Mouse (Mus musculus): ENCODE results near the gene C3. TPM values are rescaled to one million over a fixed set of nuclear protein-coding genes. Genes with fewer than 3 reads are reported as not detected.

Gene C3
- polyA plus RNA-seq, 1 experiment: 69.4 TPM

DNA sequence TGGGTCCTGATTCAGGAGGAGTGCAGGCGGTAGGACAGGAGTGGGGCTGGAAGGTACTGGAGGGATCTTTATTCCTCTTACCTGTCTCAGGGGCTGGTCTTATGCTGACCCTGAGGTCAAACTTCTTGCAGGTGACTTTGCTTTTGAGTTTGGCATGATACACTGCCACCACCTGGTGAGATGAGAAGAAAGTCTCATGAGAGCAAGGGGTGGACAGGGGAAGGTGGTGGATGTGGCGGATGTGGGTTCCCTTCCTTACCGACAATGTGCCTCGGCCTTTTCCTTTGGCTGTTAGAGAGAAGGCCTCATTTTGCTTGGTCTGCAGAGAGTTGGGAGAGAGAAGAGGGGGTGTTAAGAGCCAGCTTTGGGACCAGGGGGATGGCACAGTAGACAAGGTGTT lies 18.6 kb downstream of the C3 start:
- TF ChIP-seq CTCF (conservative IDR thresholded peaks at IDR 0.05; ENCODE audit: insufficient read depth, insufficient read length, low read depth, low read length) (peak; percentile 53), POLR2A (IDR thresholded peaks at IDR 0.05; ENCODE audit: low read depth, low read length) (no peak)
- no peaks in the 10 kb centered on the region for H3K27me3 ChIP-seq (replicated peaks; ENCODE audit: control insufficient read depth, insufficient read depth, low read length)
- no peak overlapping the region for H3K4me3 ChIP-seq (ENCODE audit: insufficient read depth, low read depth, low read length)
- no peaks in the 10 kb centered on the region for H3K36me3 ChIP-seq (ENCODE audit: control insufficient read depth, insufficient read depth, low read length)
- peak; percentile 36 for DNase-seq
- peaks cover 4% of the 10 kb centered on the region; the same call in 1 of the 2 replicates for H3K4me1 ChIP-seq (ENCODE audit: control insufficient read depth, insufficient read depth, low read length)
- no peak overlapping the region for H3K27ac ChIP-seq (ENCODE audit: insufficient read depth, low read depth, low read length)
- 58% methylated on average over 4 of the region's 4 CpGs for WGBS

DNA sequence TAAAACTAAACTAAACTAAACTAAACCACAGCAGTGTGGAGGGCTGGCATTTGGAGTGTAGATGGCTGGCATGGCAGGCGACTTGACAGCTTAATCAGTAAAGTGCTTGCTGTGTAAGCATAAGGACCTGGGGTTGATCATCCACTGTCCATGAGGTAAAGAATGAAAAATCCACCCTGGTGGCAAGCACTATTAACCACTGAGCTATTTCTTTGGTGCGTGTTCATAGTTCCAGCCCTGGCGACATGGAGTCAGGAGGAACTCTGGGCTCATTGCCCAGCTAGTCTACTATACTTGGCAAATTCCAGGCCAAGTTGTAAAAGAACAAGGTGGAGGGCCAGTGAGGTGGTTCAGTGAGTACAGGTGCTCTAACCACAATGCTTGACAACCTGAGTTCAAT lies 20.0 kb downstream of the C3 start:
- peak; percentile 84 for DNase-seq
- Histone ChIP-seq H3K27me3 (replicated peaks; ENCODE audit: control insufficient read depth, insufficient read depth, low read length) (no peaks in the 10 kb centered on the region), H3K4me1 (ENCODE audit: control insufficient read depth, insufficient read depth, low read length) (peaks cover 4% of the 10 kb centered on the region; the same call in 1 of the 2 replicates), H3K4me3 (ENCODE audit: insufficient read depth, low read depth, low read length) (no peak overlapping the region), H3K27ac (ENCODE audit: insufficient read depth, low read depth, low read length) (no peak overlapping the region), H3K36me3 (ENCODE audit: control insufficient read depth, insufficient read depth, low read length) (no peaks in the 10 kb centered on the region)
- no peak for TF ChIP-seq POLR2A (IDR thresholded peaks at IDR 0.05; ENCODE audit: low read depth, low read length)
- TF ChIP-seq CTCF (conservative IDR thresholded peaks at IDR 0.05; ENCODE audit: insufficient read depth, insufficient read length, low read depth, low read length): no peak
- 43% methylated on average over 3 of the region's 3 CpGs for WGBS

DNA sequence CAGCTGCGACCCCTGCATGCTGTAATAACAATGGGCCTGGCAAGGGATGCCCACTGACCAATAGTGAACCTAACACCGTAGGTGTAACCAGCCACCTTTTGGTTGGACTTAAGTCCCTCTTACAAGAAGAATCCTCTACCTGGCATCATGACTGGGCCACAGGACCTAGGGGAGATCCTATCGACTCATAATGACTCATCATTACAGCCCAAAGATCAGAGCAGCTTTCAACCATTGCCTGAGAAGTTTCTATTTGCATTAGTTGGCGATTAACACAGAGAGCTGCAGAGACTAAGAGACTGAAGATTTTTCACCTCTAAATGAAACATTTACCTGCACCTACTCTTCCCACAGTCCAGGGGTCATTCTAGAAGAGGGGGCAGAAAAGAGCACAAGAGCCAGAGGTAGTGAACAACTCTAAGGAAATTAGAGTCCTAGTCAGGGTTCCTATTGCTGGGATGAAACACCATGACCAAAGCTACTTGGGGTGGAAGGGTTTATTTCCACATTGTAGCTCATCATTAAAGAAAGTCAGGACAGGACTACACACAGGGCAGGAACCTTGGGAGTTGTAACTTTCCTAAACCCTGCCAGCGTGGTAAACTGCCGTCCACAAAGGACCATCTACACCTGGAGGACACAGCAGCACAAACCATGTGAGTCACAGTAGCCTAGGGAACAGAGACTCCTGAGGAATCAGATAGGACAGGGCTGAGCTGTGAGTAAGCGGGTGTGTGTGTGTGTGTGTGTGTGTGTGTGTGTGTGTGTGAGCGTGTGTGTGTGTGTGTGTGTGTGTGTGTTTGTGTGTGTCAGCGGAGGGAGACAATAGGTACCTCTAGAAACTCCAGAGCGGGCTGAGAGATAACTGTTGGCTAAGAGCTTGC lies 25.9 kb downstream of the C3 start:
- no peak for TF ChIP-seq POLR2A (IDR thresholded peaks at IDR 0.05; ENCODE audit: low read depth, low read length)
- TF ChIP-seq CTCF (conservative IDR thresholded peaks at IDR 0.05; ENCODE audit: insufficient read depth, insufficient read length, low read depth, low read length): no peak
- peak; percentile 52 for DNase-seq
- WGBS: 61% methylated on average over 10 of the region's 10 CpGs
- H3K4me1 ChIP-seq (ENCODE audit: control insufficient read depth, insufficient read depth, low read length): peaks cover 3% of the 10 kb centered on the region; the same call in 1 of the 2 replicates
- peak overlapping the region; percentile 42 for H3K27ac ChIP-seq (ENCODE audit: insufficient read depth, low read depth, low read length)
- no peaks in the 10 kb centered on the region for H3K27me3 ChIP-seq (replicated peaks; ENCODE audit: control insufficient read depth, insufficient read depth, low read length)
- H3K36me3 ChIP-seq (ENCODE audit: control insufficient read depth, insufficient read depth, low read length): no peaks in the 10 kb centered on the region
- no peak overlapping the region for H3K4me3 ChIP-seq (ENCODE audit: insufficient read depth, low read depth, low read length)

DNA sequence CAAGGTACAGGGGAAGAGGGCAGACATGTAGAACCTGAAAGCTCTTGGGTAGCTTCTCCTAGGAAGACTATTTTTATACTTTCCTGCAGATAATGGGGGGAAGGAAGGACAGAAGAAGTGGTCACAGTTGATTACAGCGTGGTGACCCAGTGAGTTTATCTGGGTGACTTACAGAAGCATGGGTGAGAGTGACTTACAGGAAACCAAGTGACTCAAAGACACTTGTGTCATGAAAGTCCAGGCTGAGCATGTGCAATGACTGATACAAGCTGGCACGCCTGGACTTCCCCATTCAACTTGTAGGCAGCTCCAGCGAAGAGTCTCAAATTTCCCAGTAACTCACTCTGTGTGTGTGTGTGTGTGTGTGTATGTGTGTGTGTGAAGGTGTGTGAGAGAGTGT lies 29.7 kb downstream of the C3 start:
- no peaks in the 10 kb centered on the region for H3K36me3 ChIP-seq (ENCODE audit: control insufficient read depth, insufficient read depth, low read length)
- no peak for DNase-seq
- no peak overlapping the region for H3K27ac ChIP-seq (ENCODE audit: insufficient read depth, low read depth, low read length)
- H3K4me1 ChIP-seq (ENCODE audit: control insufficient read depth, insufficient read depth, low read length): peaks cover 3% of the 10 kb centered on the region; the same call in 1 of the 2 replicates
- H3K27me3 ChIP-seq (replicated peaks; ENCODE audit: control insufficient read depth, insufficient read depth, low read length): no peaks in the 10 kb centered on the region
- 78% methylated on average over 3 of the region's 3 CpGs for WGBS
- no peak overlapping the region for H3K4me3 ChIP-seq (ENCODE audit: insufficient read depth, low read depth, low read length)
- no peak for TF ChIP-seq POLR2A (IDR thresholded peaks at IDR 0.05; ENCODE audit: low read depth, low read length)
- no peak for TF ChIP-seq CTCF (conservative IDR thresholded peaks at IDR 0.05; ENCODE audit: insufficient read depth, insufficient read length, low read depth, low read length)

DNA sequence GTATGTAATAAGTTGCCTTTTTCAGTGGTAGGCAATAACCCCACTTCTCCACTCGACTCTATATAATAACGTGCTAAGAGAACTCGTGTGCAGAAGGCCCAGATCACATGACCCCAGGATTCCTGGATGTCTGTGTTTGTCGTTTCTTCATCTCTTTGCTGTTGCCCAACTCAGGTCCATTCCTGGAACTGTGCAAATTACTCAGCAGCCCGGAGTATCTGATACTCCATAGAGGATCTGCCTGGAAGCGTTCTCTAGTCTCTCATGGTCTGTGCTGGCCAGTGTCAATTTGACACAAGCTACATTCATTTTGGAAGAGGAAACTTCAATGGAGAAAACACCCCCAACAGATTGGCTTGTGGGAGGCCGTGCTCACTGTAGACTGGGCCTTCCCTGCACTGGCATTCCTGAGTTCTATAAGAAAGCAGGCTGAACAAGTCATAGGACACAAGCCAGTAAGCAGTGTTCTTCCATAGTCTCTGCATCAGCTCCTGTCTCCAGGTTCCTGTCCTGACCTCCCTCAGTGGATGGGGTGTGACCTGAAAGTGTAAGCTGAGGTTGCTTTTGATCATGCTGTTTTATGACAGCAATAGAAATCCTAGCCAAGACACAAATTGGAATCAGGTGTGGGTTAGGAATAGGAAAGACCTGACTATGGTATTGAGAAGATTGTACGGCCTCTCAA lies 32.5 kb downstream of the C3 start:
- no peak for DNase-seq
- Histone ChIP-seq H3K27me3 (replicated peaks; ENCODE audit: control insufficient read depth, insufficient read depth, low read length) (no peaks in the 10 kb centered on the region), H3K36me3 (ENCODE audit: control insufficient read depth, insufficient read depth, low read length) (no peaks in the 10 kb centered on the region), H3K4me3 (ENCODE audit: insufficient read depth, low read depth, low read length) (no peak overlapping the region), H3K4me1 (ENCODE audit: control insufficient read depth, insufficient read depth, low read length) (no peaks in the 10 kb centered on the region), H3K27ac (ENCODE audit: insufficient read depth, low read depth, low read length) (no peak overlapping the region)
- 77% methylated on average over 8 of the region's 8 CpGs for WGBS
- TF ChIP-seq POLR2A (IDR thresholded peaks at IDR 0.05; ENCODE audit: low read depth, low read length): no peak
- TF ChIP-seq CTCF (conservative IDR thresholded peaks at IDR 0.05; ENCODE audit: insufficient read depth, insufficient read length, low read depth, low read length): no peak

DNA sequence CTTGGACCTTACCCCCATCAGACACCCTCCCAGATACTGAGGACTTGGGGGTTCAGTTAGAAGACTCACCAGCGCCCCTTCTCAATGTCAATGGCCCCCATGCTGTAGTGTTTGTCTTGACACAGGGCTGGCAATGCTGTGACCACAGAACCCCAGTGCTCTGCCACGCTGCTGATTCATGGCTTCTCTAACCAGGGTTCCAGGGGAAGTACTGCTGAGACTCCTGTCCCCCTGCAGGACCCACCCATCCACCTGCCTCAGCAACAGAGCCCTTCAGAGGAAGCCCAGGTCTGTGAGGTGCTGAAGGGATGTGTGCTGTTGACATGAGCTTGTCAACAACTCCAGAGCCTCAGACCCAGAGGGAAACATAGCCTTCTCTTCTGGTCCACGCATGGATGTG lies 33.2 kb downstream of the C3 start:
- no peak for TF ChIP-seq POLR2A (IDR thresholded peaks at IDR 0.05; ENCODE audit: low read depth, low read length)
- no peak for TF ChIP-seq CTCF (conservative IDR thresholded peaks at IDR 0.05; ENCODE audit: insufficient read depth, insufficient read length, low read depth, low read length)
- no peak overlapping the region for H3K4me3 ChIP-seq (ENCODE audit: insufficient read depth, low read depth, low read length)
- WGBS: 84% methylated on average over 3 of the region's 3 CpGs
- DNase-seq: no peak
- H3K27me3 ChIP-seq (replicated peaks; ENCODE audit: control insufficient read depth, insufficient read depth, low read length): no peaks in the 10 kb centered on the region
- no peaks in the 10 kb centered on the region for H3K4me1 ChIP-seq (ENCODE audit: control insufficient read depth, insufficient read depth, low read length)
- no peaks in the 10 kb centered on the region for H3K36me3 ChIP-seq (ENCODE audit: control insufficient read depth, insufficient read depth, low read length)
- no peak overlapping the region for H3K27ac ChIP-seq (ENCODE audit: insufficient read depth, low read depth, low read length)

DNA sequence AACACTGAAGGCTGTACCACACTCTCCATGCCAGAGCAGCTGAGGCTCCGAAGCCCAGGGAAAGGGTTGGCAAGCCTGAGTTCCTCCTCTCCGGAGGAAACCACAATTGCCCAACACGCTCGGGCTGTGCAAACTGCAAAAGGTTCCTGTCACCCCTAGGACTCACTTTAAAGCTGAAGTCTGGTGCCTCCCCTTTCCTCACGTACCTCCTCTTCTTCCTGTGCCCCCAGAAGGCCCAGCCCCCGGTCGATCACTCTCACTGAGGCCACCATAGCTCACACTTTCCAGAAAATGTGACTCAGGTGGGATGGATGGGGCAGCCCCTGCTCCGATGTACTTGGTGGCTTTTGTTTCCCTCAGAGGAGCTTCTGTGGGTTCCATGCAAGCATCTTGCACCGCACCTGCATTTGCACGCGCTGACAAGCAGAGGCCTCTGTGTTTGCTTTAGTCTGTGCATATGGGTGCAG lies 33.9 kb downstream of the C3 start, which contains the start of gene Tnfsf14:
Gene Tnfsf14 (minus strand): TSS at position 137 of the 467 bp plus-strand sequence.
- TF ChIP-seq CTCF (conservative IDR thresholded peaks at IDR 0.05; ENCODE audit: insufficient read depth, insufficient read length, low read depth, low read length): no peak
- TF ChIP-seq POLR2A (IDR thresholded peaks at IDR 0.05; ENCODE audit: low read depth, low read length): no peak
- H3K4me3 ChIP-seq (ENCODE audit: insufficient read depth, low read depth, low read length): no peak within 1 kb of the TSS
- no peaks in the 10 kb centered on the region for H3K4me1 ChIP-seq (ENCODE audit: control insufficient read depth, insufficient read depth, low read length)
- no peak within 1 kb of the TSS for H3K27ac ChIP-seq (ENCODE audit: insufficient read depth, low read depth, low read length)
- DNase-seq: no peak
- WGBS: 71% methylated on average over 11 of the region's 11 CpGs
- no peaks in the 10 kb centered on the region for H3K36me3 ChIP-seq (ENCODE audit: control insufficient read depth, insufficient read depth, low read length)
- no peaks in the 10 kb centered on the region for H3K27me3 ChIP-seq (replicated peaks; ENCODE audit: control insufficient read depth, insufficient read depth, low read length)
